Mouse (Mus musculus): ENCODE data around the gene Ifrd2. TPM values are rescaled to one million over a fixed set of nuclear protein-coding genes. Genes with fewer than 3 reads are reported as not detected.
"Not testable (repeated sequence)": the region's sequence is repeated elsewhere in the genome, so short reads cannot be mapped to it uniquely, and the experiment has no call there.

The Ifrd2 gene
- polyA plus RNA-seq, 1 experiment = 71.2 TPM

- peaks cover 9% of the 10 kb centered on the region; the same call in 1 of the 2 replicates for H3K4me1 ChIP-seq (ENCODE audit: control insufficient read depth, insufficient read depth, insufficient read length)
Observed at GRCm38 (mm10) chr9:107572327-107572662, 15.1 kb upstream of the Ifrd2 start.

GRCm38 (mm10) chr9:107573774-107574173 lies 13.7 kb upstream of the Ifrd2 start:
- not testable (repeated sequence) for DNase-seq (ENCODE audit: low read depth in 1 of 2, low spot score in 2 of 2); H3K4me3 ChIP-seq (ENCODE audit: extremely low read depth, insufficient read depth, insufficient read length); H3K27ac ChIP-seq (ENCODE audit: insufficient read depth, low read length); H3K36me3 ChIP-seq (ENCODE audit: control insufficient read depth, insufficient read depth, low read length); H3K4me1 ChIP-seq (ENCODE audit: control insufficient read depth, insufficient read depth, insufficient read length); H3K27me3 ChIP-seq (ENCODE audit: control insufficient read depth, insufficient read depth, low read length)
- 83% methylated on average over 6 of the region's 6 CpGs for WGBS

More at GRCm38 (mm10) chr9:107572327-107572662, 15.1 kb upstream of the Ifrd2 start:
- TF ChIP-seq CTCF (IDR thresholded peaks at IDR 0.05; ENCODE audit: extremely low read depth, insufficient read depth, insufficient read length, insufficient replicate concordance) (no peak), POLR2A (IDR thresholded peaks at IDR 0.05; ENCODE audit: low read depth, low read length) (no peak)
- H3K36me3 ChIP-seq (ENCODE audit: control insufficient read depth, insufficient read depth, low read length) = no peaks in the 10 kb centered on the region; the same call in 1 of the 2 replicates
- no peaks in the 10 kb centered on the region for H3K27me3 ChIP-seq (ENCODE audit: control insufficient read depth, insufficient read depth, low read length)
- no peak overlapping the region for H3K27ac ChIP-seq (ENCODE audit: insufficient read depth, low read length)
- no peak for DNase-seq (ENCODE audit: low read depth in 1 of 2, low spot score in 2 of 2)
- WGBS = 92% methylated on average over 2 of the region's 2 CpGs
- no peak overlapping the region for H3K4me3 ChIP-seq (ENCODE audit: extremely low read depth, insufficient read depth, insufficient read length)

GRCm38 (mm10) chr9:107575579-107576356 lies 11.7 kb upstream of the Ifrd2 start:
- no peaks in the 10 kb centered on the region for H3K27me3 ChIP-seq (ENCODE audit: control insufficient read depth, insufficient read depth, low read length)
- WGBS = 90% methylated on average over 14 of the region's 14 CpGs
- H3K36me3 ChIP-seq (ENCODE audit: control insufficient read depth, insufficient read depth, low read length) = no peaks in the 10 kb centered on the region; the same call in 1 of the 2 replicates
- no peak overlapping the region for H3K4me3 ChIP-seq (ENCODE audit: extremely low read depth, insufficient read depth, insufficient read length)
- TF ChIP-seq POLR2A (IDR thresholded peaks at IDR 0.05; ENCODE audit: low read depth, low read length) (no peak), CTCF (IDR thresholded peaks at IDR 0.05; ENCODE audit: extremely low read depth, insufficient read depth, insufficient read length, insufficient replicate concordance) (no peak)
- no peak for DNase-seq (ENCODE audit: low read depth in 1 of 2, low spot score in 2 of 2)
- no peak overlapping the region for H3K27ac ChIP-seq (ENCODE audit: insufficient read depth, low read length)
- H3K4me1 ChIP-seq (ENCODE audit: control insufficient read depth, insufficient read depth, insufficient read length) = peaks cover 7% of the 10 kb centered on the region; the same call in 1 of the 2 replicates

GRCm38 (mm10) chr9:107576357-107577107 lies 10.9 kb upstream of the Ifrd2 start, which contains the start of gene Hyal1:
TSS of gene Hyal1 (plus strand) at chr9:107576927.
- TF ChIP-seq POLR2A (IDR thresholded peaks at IDR 0.05; ENCODE audit: low read depth, low read length) (no peak), CTCF (IDR thresholded peaks at IDR 0.05; ENCODE audit: extremely low read depth, insufficient read depth, insufficient read length, insufficient replicate concordance) (no peak)
- no peak for DNase-seq (ENCODE audit: low read depth in 1 of 2, low spot score in 2 of 2)
- 49% methylated on average over 16 of the region's 16 CpGs for WGBS
- peak within 1 kb of the TSS; percentile 15; the same call in 1 of the 2 replicates for H3K27ac ChIP-seq (ENCODE audit: insufficient read depth, low read length)
- H3K4me3 ChIP-seq (ENCODE audit: extremely low read depth, insufficient read depth, insufficient read length) = peak within 1 kb of the TSS; percentile 25; the same call in 1 of the 2 replicates
- peaks cover 11% of the 10 kb centered on the region; the same call in 1 of the 2 replicates for H3K4me1 ChIP-seq (ENCODE audit: control insufficient read depth, insufficient read depth, insufficient read length)
- H3K27me3 ChIP-seq (ENCODE audit: control insufficient read depth, insufficient read depth, low read length) = no peaks in the 10 kb centered on the region
- H3K36me3 ChIP-seq (ENCODE audit: control insufficient read depth, insufficient read depth, low read length) = no peaks in the 10 kb centered on the region

GRCm38 (mm10) chr9:107577871-107578270 lies 9.6 kb upstream of the Ifrd2 start:
- Histone ChIP-seq H3K27me3 (ENCODE audit: control insufficient read depth, insufficient read depth, low read length) (no peaks in the 10 kb centered on the region), H3K36me3 (ENCODE audit: control insufficient read depth, insufficient read depth, low read length) (no peaks in the 10 kb centered on the region), H3K4me1 (ENCODE audit: control insufficient read depth, insufficient read depth, insufficient read length) (peaks cover 11% of the 10 kb centered on the region; the same call in 1 of the 2 replicates), H3K4me3 (ENCODE audit: extremely low read depth, insufficient read depth, insufficient read length) (no peak overlapping the region), H3K27ac (ENCODE audit: insufficient read depth, low read length) (no peak overlapping the region)
- DNase-seq (ENCODE audit: low read depth in 1 of 2, low spot score in 2 of 2) = no peak
- WGBS = 91% methylated on average over 10 of the region's 10 CpGs
- TF ChIP-seq CTCF (IDR thresholded peaks at IDR 0.05; ENCODE audit: extremely low read depth, insufficient read depth, insufficient read length, insufficient replicate concordance) (no peak), POLR2A (IDR thresholded peaks at IDR 0.05; ENCODE audit: low read depth, low read length) (no peak)

- DNase-seq (ENCODE audit: low read depth in 1 of 2, low spot score in 2 of 2) = no peak
- no peak within 1 kb of the TSS for H3K4me3 ChIP-seq (ENCODE audit: extremely low read depth, insufficient read depth, insufficient read length)
- no peaks in the 10 kb centered on the region for H3K27me3 ChIP-seq (ENCODE audit: control insufficient read depth, insufficient read depth, low read length)
- H3K36me3 ChIP-seq (ENCODE audit: control insufficient read depth, insufficient read depth, low read length) = no peaks in the 10 kb centered on the region
- H3K27ac ChIP-seq (ENCODE audit: insufficient read depth, low read length) = no peak within 1 kb of the TSS
- peaks cover 11% of the 10 kb centered on the region; the same call in 1 of the 2 replicates for H3K4me1 ChIP-seq (ENCODE audit: control insufficient read depth, insufficient read depth, insufficient read length)
- TF ChIP-seq POLR2A (IDR thresholded peaks at IDR 0.05; ENCODE audit: low read depth, low read length) (no peak), CTCF (IDR thresholded peaks at IDR 0.05; ENCODE audit: extremely low read depth, insufficient read depth, insufficient read length, insufficient replicate concordance) (no peak)
- WGBS = 92% methylated on average over 3 of the region's 3 CpGs
Observed at GRCm38 (mm10) chr9:107578587-107578986, 8.9 kb upstream of the Ifrd2 start, which contains the start of gene Naa80. TSS of gene Naa80 (plus strand) at chr9:107578887.
